Mouse (Mus musculus) MEL (cell line): ENCODE data around the gene Snx7.

Experiments used
- CHD2 ChIP-seq: IDR thresholded peaks from 2 replicates; pipeline ENCODE4 v1.6.1; 2011; ENCODE audit warnings: low read length, improper control_type of control experiment
- CTCF ChIP-seq, 3 experiments: IDR thresholded peaks in 2 of 3; conservative IDR thresholded peaks in 1 of 3; 2 replicates each; pipeline ENCODE4 v1.5.1; 2011 to 2012; ENCODE audit warnings: low read length in 3 of 3, low read depth in 2 of 3, mild to moderate bottlenecking in 2 of 3, improper control_type of control experiment in 1 of 3, inconsistent platforms in 1 of 3, mixed read lengths in 1 of 3, moderate library complexity in 1 of 3; ENCODE audit not compliant: control insufficient read depth in 1 of 3, insufficient read depth in 1 of 3, poor library complexity in 1 of 3, severe bottlenecking in 1 of 3
- GATA1 ChIP-seq: IDR thresholded peaks from 2 replicates; pipeline ENCODE4 v1.6.1; 2011; ENCODE audit warnings: low read depth, low read length, improper control_type of control experiment
- HCFC1 ChIP-seq: IDR thresholded peaks from 2 replicates; pipeline ENCODE4 v1.6.1; 2012; ENCODE audit warnings: low read depth, mild to moderate bottlenecking, inconsistent platforms, low read length, improper control_type of control experiment, moderate library complexity
- JUND ChIP-seq: IDR thresholded peaks from 2 replicates; pipeline ENCODE4 v1.6.1; 2011; ENCODE audit warnings: low read depth, mild to moderate bottlenecking, improper control_type of control experiment, low read length
- KAT2A ChIP-seq: conservative IDR thresholded peaks from 2 replicates; pipeline ENCODE4 v1.6.1; 2012; ENCODE audit warnings: low read depth, low read length, improper control_type of control experiment, inconsistent platforms
- MAFK ChIP-seq: IDR thresholded peaks from 2 replicates; pipeline ENCODE4 v1.6.1; 2011; ENCODE audit warnings: low read depth, mild to moderate bottlenecking, low read length, improper control_type of control experiment, borderline replicate concordance
- MAZ ChIP-seq: IDR thresholded peaks from 2 replicates; pipeline ENCODE4 v1.6.1; 2012; ENCODE audit warnings: low read depth, mild to moderate bottlenecking, inconsistent platforms, low read length, improper control_type of control experiment
- MYC ChIP-seq: IDR thresholded peaks from 2 replicates; pipeline ENCODE4 v1.6.1; 2011; ENCODE audit warnings: low read depth, mild to moderate bottlenecking, low read length, improper control_type of control experiment, moderate library complexity
- NELFE ChIP-seq: IDR thresholded peaks from 2 replicates; pipeline ENCODE4 v1.6.1; 2011; ENCODE audit warnings: low read depth, low read length, improper control_type of control experiment
- POLR2A ChIP-seq, 2 experiments: IDR thresholded peaks; 2 replicates each; pipeline ENCODE4 v1.6.1; 2011 to 2012; ENCODE audit warnings: low read length in 2 of 2, mild to moderate bottlenecking in 2 of 2, control low read depth in 1 of 2, improper control_type of control experiment in 1 of 2, low read depth in 1 of 2, moderate library complexity in 1 of 2; ENCODE audit not compliant: control insufficient read depth in 1 of 2, insufficient read depth in 1 of 2, poor library complexity in 1 of 2
- SIN3A ChIP-seq: IDR thresholded peaks from 2 replicates; pipeline ENCODE4 v1.6.1; 2012; ENCODE audit warnings: low read length, improper control_type of control experiment, inconsistent platforms
- USF1 ChIP-seq: IDR thresholded peaks from 2 replicates; pipeline ENCODE4 v1.6.1; 2014; ENCODE audit warnings: low read depth, mild to moderate bottlenecking, inconsistent platforms, low read length, improper control_type of control experiment, moderate library complexity

DNA sequence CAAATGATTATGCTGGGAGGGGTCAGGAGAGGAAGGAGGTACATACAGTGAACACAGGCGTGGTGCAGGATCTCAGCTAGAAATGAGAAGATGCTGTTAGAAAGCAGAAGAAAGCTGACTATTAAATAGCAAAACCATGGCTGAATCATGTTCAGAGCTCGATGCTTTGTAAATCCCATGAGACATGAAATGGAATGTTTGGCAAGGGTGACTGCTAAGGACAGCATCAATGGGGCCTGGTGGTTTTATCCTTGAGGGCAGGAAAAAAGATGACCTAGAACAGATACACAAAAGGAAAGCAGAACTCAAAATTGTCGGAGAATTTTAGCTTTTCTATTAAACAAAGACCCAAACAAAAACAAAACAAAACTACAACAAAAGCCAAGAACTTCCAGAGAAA is 6.7 kb upstream of the Snx7 start:
- TF ChIP-seq KAT2A: no peak
- no peak for TF ChIP-seq CTCF (IDR thresholded peaks at IDR 0.05 in 2 of 3, conservative IDR thresholded peaks at IDR 0.05 in 1 of 3; ENCODE audit: control insufficient read depth in 1 of 3, insufficient read depth in 1 of 3, low read depth in 2 of 3, low read length in 3 of 3, poor library complexity in 1 of 3, severe bottlenecking in 1 of 3)
- no peak for TF ChIP-seq POLR2A (IDR thresholded peaks at IDR 0.05; ENCODE audit: control insufficient read depth in 1 of 2, insufficient read depth in 1 of 2, low read depth in 1 of 2, low read length in 2 of 2, poor library complexity in 1 of 2)
- TF ChIP-seq NELFE: no peak
- no peak for TF ChIP-seq MAFK
- no peak for TF ChIP-seq GATA1
- TF ChIP-seq USF1: no peak
- no peak for TF ChIP-seq HCFC1
- TF ChIP-seq MAZ: no peak
- no peak for TF ChIP-seq JUND
- TF ChIP-seq CHD2: no peak
- no peak for TF ChIP-seq MYC
- TF ChIP-seq SIN3A: no peak
